Mouse (Mus musculus) gastrocnemius, adult 8-10 months (tissue): ENCODE results near the gene Sec23b. TPM values are rescaled to one million over a fixed set of nuclear protein-coding genes. Genes with fewer than 3 reads are reported as not detected.

Experiments used
- DNase-seq, 2 experiments: peaks; one replicate each; pipeline ENCODE4 v3.0.0; 2022; ENCODE audit warnings: low spot score in 2 of 2
- microRNA-seq: library from miRNA; unstranded; fragments of <30 nt; microRNA quantifications from one replicate; pipeline ENCODE4 v1.2.0, GENCODE M21; 2022
- total RNA-seq, 4 experiments: library from RNA; stranded (reverse); gene quantifications; 2 replicates each; pipeline ENCODE4 v1.2.4; 2022

Sec23b gene
- total RNA-seq, 4 experiments from 2014 or later: 10.0 to 15.2 (median 11.8) TPM

GRCm38 (mm10) chr2:144599831-144600687 lies 44.0 kb downstream of the Sec23b start, which contains the start of gene Dtd1:
Gene Dtd1, plus strand, starts transcription at chr2:144599897.
- DNase-seq: peak; percentile 75 to 85

DNA sequence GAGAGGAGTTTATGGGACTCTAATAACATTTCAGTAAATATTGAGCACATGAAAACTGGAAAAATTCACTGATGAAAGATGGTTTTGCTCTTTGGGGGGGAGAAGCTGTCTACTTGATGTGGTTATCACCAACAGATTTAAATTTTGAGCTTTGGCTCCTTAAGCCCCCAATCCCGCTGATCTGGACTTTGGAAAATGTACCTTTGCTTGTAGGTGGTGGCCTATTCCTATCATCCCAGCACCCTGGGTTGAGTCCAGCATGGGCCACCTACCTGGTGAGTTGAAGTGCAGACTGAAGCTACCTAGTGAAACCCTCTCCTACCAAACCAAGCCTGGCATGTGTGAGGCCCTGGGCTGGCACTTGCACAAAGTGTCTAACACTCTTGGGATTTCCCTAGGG lies 45.5 kb downstream of the Sec23b start:
- DNase-seq: no peak

DNA sequence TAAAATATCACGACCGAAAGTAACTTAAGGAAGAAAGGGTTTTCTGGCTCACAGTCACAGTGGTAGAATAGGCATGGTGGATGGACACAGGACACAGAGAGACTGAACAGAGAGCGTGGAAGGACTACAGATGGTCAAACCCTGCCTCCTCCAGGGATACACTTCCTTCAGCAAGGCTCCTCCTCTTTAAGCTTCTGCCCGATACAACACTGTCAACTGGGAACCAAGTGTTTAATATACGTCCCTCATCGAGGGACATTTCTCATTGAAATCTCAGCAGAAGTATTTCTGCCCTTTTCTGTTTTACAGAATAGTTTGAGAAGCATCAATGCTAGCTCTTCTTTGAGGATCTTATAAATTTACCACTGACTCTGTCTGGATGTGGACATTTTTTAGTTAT lies 57.9 kb downstream of the Sec23b start:
- DNase-seq: no peak

- no peak for DNase-seq
These were observed 61.2 kb downstream of the Sec23b start for GRCm38 (mm10) chr2:144617074-144617874.

- no peak for DNase-seq
These were observed 65.5 kb downstream of the Sec23b start for GRCm38 (mm10) chr2:144621491-144621890.

GRCm38 (mm10) chr2:144633551-144633950 lies 77.5 kb downstream of the Sec23b start:
- no peak for DNase-seq

DNA sequence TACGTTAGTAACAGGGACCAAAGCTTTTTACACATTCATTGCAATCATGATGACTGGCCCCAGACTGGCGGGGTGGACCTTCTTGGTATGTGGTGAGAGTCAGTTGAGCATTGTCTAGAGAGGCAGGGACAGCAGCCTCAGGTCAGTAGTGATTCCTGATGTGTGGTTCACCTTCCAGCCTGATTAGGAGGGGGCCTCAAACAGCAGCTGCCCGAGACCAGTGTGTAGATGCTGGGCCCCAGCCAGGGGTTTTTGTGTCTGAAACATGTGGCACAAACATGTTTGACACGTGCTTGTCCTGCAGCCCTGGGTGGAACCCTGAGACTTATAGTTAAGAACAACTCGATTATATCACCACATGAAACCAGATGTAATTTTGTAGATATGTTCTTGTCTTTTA lies 78.2 kb downstream of the Sec23b start:
- no peak for DNase-seq

DNA sequence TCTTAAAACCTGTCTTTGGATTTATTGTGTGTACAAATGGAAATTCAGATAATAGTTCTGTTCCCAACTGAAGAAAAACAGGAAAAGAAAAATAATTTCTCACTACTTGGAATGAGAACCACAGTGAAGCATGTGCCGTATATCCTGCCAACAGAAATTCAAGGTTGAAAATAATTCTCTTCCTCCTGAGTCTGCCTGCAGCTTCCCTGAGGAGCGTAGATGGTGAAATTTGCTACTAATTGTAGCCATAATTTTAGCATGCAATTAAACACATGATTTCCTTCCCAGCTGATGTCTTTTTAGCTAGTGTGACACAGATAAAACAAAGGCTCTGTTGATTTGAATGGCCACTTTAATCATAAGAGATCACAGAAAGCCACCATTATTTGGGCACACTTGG lies 78.7 kb downstream of the Sec23b start:
- DNase-seq: no peak

DNA sequence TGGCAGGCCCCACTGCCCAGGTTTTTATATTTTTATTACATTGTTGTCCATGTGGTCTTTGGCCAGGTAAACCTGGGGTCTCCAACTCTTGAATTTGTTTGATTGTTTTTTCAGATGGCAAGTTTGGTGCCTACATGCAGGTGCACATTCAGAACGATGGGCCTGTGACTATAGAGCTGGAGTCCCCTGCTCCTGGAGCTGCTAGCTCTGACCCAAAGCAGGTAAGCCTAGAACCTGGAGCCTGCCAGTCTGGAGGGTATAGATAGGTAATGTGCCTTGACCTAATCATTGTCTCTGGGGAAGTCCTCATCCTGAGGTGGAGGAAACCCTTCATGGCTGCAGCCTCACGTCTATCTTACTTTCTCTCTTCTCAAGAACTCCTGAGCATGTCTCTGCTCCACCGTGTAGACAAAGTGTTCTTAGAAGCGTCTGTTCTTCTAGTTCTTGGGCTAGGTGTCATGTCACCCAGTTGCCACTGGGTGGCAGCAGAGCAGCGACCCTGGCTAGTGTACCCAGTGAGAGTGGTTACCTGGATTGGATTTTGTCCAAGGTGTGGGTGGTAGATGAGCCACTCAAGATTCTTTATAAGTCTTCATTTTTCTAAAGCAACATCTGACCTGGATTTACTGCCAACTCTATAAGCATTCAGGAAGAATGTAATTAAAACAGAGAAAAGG lies 79.8 kb downstream of the Sec23b start:
- no peak for DNase-seq

GRCm38 (mm10) chr2:144637204-144637603 lies 81.2 kb downstream of the Sec23b start:
- no peak for DNase-seq

GRCm38 (mm10) chr2:144637671-144638395 lies 81.8 kb downstream of the Sec23b start:
- DNase-seq: no peak

GRCm38 (mm10) chr2:144638719-144639118 lies 82.7 kb downstream of the Sec23b start:
- peak in 1 of 2 experiments; percentile 15 for DNase-seq

- DNase-seq: no peak
These were observed 84.1 kb downstream of the Sec23b start for GRCm38 (mm10) chr2:144640101-144640500.

Small RNA genes lying within 50 kb of the gene (microRNA-seq; reads per million reads assigned to microRNA genes)
- not detected for gene Gm24823

Other genes with a start within 250 kb of the Sec23b start
- not detected for gene Ovol2, start 224.1 kb upstream of the Sec23b start, total RNA-seq
- gene Kat14, start 187.2 kb upstream of the Sec23b start, total RNA-seq: 10 to 100 TPM; 19.3 to 28.7 (median 23.0) TPM
- 1 to 10 TPM; 2.1 to 8.4 (median 5.7) TPM for gene Pet117, start 187.2 kb upstream of the Sec23b start, total RNA-seq
- under 1 TPM; 0.29 to 0.73 (median 0.35) TPM for gene Dzank1, start 28.8 kb upstream of the Sec23b start, total RNA-seq
- 10 to 100 TPM in 2 of 4 experiments, 1 to 10 TPM in 2; 7.4 to 10.5 (median 9.1) TPM for gene Polr3f, start 28.5 kb upstream of the Sec23b start, total RNA-seq
- 1 to 10 TPM; 3.9 to 7.2 (median 5.0) TPM for gene Rbbp9, start 5.4 kb upstream of the Sec23b start, total RNA-seq
- 100 to 1,000 TPM in 2 of 4 experiments, 10 to 100 TPM in 2; 94.1 to 102 (median 99.2) TPM for gene Smim26, start 37.8 kb downstream of the Sec23b start, total RNA-seq
- gene Dtd1, start 43.7 kb downstream of the Sec23b start, total RNA-seq: 10 to 100 TPM; 13.1 to 16.1 (median 15.2) TPM